Mouse (Mus musculus): ENCODE measurements around the gene Vmn1r73. TPM values are rescaled to one million over a fixed set of nuclear protein-coding genes. Genes with fewer than 3 reads are reported as not detected.

Gene Vmn1r73
- not detected in 2 replicates for polyA plus RNA-seq (2012)

DNA sequence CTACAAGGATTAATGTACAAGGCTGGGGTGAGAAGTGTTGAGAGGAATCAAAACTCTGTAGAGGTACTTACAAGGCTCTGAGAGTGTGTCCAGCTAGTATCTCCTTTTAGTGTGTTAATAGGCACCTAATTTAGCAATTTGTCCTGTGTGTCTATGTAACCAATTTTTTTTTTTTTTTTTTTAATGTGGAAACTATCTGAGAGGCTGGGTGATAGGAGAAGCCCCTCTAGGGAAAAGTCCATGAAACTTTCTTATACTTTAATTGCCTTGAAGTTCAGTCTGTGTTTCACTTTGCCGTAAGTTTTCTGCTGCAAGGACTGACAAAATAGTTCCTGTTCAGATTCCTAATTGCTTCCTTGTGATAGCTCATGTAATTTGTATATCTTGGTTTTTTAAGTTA is at the start of gene Vmn1r73:
Vmn1r73 (plus strand) TSS at position 301 of the 400 bp plus-strand sequence.

Other genes with a start within 250 kb of the Vmn1r73 start
- gene Zscan4-ps2, start 216.0 kb upstream of the Vmn1r73 start, polyA plus RNA-seq (2012), result not detected in 2 replicates
- not detected in 2 replicates for gene Zscan4-ps3, start 121.0 kb upstream of the Vmn1r73 start, polyA plus RNA-seq (2012)
- not detected in 2 replicates for gene Vmn1r72, start 50.1 kb upstream of the Vmn1r73 start, polyA plus RNA-seq (2012)
- gene Vmn1r74, start 103.7 kb downstream of the Vmn1r73 start, polyA plus RNA-seq (2012), result not detected in 2 replicates
- not detected in 2 replicates for gene Vmn1r75, start 144.4 kb downstream of the Vmn1r73 start, polyA plus RNA-seq (2012)
- not detected in 2 replicates for gene Vmn1r76, start 207.9 kb downstream of the Vmn1r73 start, polyA plus RNA-seq (2012)

Measured in megakaryocyte-erythroid progenitor cell, adult 5 weeks (primary cell).